Mouse (Mus musculus) thymus, adult 2 months (tissue): Measurements from ENCODE around the gene Timm8a2. TPM values are rescaled to one million over a fixed set of nuclear protein-coding genes. Genes with fewer than 3 reads are reported as not detected.

ENCODE experiments used
- DNase-seq: peaks from one replicate; pipeline ENCODE4 v3.0.0; 2021
- H3K27ac ChIP-seq: fragments of 200-500 bp; 2 replicates; pipeline ENCODE4 v1.5.1; 2012; ENCODE audit warnings: low read length, control low read depth; ENCODE audit not compliant: control insufficient read depth, insufficient read depth
- H3K27me3 ChIP-seq: fragments of 200-500 bp; 2 replicates; pipeline ENCODE4 v1.6.1; 2012; ENCODE audit warnings: mild to moderate bottlenecking, low read length, moderate library complexity, mixed read lengths; ENCODE audit not compliant: control insufficient read depth, insufficient read depth
- H3K36me3 ChIP-seq: fragments of 200-500 bp; 2 replicates; pipeline ENCODE4 v1.6.1; 2012; ENCODE audit warnings: mild to moderate bottlenecking, low read length, moderate library complexity; ENCODE audit not compliant: control insufficient read depth, insufficient read depth
- H3K4me1 ChIP-seq: fragments of 200-500 bp; replicated peaks from 2 replicates; pipeline ENCODE4 v1.6.1; 2012; ENCODE audit warnings: low read length; ENCODE audit not compliant: control insufficient read depth, insufficient read depth
- H3K4me3 ChIP-seq: fragments of 200-500 bp; 2 replicates; pipeline ENCODE4 v1.5.1; 2012; ENCODE audit warnings: mild to moderate bottlenecking, low read length, control low read depth, moderate library complexity; ENCODE audit not compliant: control insufficient read depth, insufficient read depth
- CTCF ChIP-seq: fragments of 200-500 bp; IDR thresholded peaks from 2 replicates; pipeline ENCODE4 v1.5.1; 2012; ENCODE audit warnings: mild to moderate bottlenecking, control low read depth, low read length, moderate library complexity, borderline replicate concordance; ENCODE audit not compliant: control insufficient read depth, poor library complexity, insufficient read depth; ENCODE audit errors: extremely low read depth
- POLR2A ChIP-seq: fragments of 200-500 bp; IDR thresholded peaks from 2 replicates; pipeline ENCODE4 v1.6.1; 2012; ENCODE audit warnings: mild to moderate bottlenecking, low read length, control low read depth, moderate library complexity; ENCODE audit not compliant: control insufficient read depth, poor library complexity, insufficient read depth; ENCODE audit errors: extremely low read depth
- WGBS: fragments of 180-500 bp; shearing (Covaris S2); methylation state at CpG from one replicate; pipeline ENCODE4 v1.1.7; 2018; 5-methylcytosine and 5-hydroxymethylcytosine counted together
- polyA plus RNA-seq: library from polyadenylated mRNA; depleted of rRNA; stranded (reverse); fragments of >200 nt; gene quantifications from 2 replicates; pipeline ENCODE4 v1.2.3, GENCODE M21; 2012

The Timm8a2 gene
- polyA plus RNA-seq, 1 experiment: 0.38 TPM

DNA sequence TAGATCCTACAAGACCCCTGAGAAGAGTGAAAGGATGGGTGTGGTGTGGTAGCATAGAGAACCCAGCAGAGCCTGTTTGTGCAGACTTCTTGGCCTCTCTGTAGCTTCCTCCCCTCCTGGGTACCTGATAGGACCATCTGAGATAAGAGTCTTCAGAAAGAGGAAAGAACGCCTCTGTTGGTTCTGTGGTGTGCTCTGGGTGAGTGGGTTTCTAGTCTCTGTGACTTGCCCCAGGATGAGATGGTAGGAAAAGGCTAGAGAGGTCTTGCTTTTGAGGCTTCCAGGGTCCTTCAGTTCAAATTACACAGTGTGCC, 39.0 kb upstream of the Timm8a2 start:
- no peak overlapping the region for H3K4me3 ChIP-seq
- H3K4me1 ChIP-seq: peaks cover 50% of the 10 kb centered on the region
- WGBS: 35% methylated on average over 1 of the region's 1 CpGs
- no peak overlapping the region; the same call in 1 of the 2 replicates for H3K27ac ChIP-seq
- DNase-seq: no peak
- H3K36me3 ChIP-seq: 0 out of 2 replicates have a peak, but pooled peaks cover 3% of the 10 kb centered on the region
- H3K27me3 ChIP-seq: no peaks in the 10 kb centered on the region
- TF ChIP-seq CTCF: no peak

DNA sequence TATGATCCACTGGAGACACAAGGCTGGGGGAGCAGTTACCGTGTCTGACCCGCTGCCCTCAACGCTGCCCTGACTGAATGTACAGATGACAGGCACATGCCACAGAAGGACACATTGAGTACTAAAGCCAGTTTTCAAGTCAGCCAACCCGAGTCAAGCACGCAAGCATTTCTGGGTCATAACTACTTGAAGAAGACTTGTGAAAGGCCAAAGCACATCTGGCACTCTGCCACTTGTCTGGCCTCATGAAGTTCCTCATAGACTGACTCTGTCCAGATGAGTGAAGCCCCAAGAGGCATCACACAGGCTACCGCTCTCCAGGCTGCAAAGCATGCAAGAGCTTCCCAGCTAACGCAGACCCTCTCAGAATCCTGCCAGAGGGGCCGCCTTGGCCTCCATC, 37.7 kb upstream of the Timm8a2 start:
- Histone ChIP-seq H3K27ac (no peak overlapping the region), H3K4me1 (peaks cover 54% of the 10 kb centered on the region), H3K27me3 (no peaks in the 10 kb centered on the region), H3K4me3 (no peak overlapping the region), H3K36me3 (0 out of 2 replicates have a peak, but pooled peaks cover 3% of the 10 kb centered on the region)
- TF ChIP-seq POLR2A (no peak), CTCF (no peak)
- WGBS: 96% methylated on average over 8 of the region's 8 CpGs
- DNase-seq: no peak

DNA sequence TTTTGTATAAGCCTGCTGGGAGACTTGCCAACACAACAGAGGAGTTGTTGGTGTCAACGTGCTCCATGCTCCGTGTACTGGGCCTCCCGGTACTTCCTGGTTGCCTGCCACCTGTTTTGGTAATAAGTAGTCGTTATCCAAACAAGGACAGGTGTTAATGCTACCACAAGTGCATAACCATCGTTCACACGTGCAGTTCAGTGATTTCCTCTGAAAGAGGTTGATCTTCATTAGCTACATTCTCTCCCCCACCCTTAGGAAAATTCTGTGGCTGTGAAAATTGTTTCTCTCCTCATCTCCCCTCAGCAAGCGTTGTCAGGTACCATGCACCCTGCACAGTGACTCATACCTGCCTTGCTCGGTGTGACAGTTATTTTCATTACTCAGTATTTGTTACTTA, 35.0 kb upstream of the Timm8a2 start:
- Histone ChIP-seq H3K27me3 (no peaks in the 10 kb centered on the region), H3K4me1 (peaks cover 50% of the 10 kb centered on the region), H3K27ac (peak overlapping the region; percentile 20), H3K4me3 (no peak overlapping the region), H3K36me3 (0 out of 2 replicates have a peak, but pooled peaks cover 2% of the 10 kb centered on the region)
- TF ChIP-seq CTCF (no peak), POLR2A (no peak)
- DNase-seq: no peak
- WGBS: 20% methylated on average over 8 of the region's 8 CpGs

DNA sequence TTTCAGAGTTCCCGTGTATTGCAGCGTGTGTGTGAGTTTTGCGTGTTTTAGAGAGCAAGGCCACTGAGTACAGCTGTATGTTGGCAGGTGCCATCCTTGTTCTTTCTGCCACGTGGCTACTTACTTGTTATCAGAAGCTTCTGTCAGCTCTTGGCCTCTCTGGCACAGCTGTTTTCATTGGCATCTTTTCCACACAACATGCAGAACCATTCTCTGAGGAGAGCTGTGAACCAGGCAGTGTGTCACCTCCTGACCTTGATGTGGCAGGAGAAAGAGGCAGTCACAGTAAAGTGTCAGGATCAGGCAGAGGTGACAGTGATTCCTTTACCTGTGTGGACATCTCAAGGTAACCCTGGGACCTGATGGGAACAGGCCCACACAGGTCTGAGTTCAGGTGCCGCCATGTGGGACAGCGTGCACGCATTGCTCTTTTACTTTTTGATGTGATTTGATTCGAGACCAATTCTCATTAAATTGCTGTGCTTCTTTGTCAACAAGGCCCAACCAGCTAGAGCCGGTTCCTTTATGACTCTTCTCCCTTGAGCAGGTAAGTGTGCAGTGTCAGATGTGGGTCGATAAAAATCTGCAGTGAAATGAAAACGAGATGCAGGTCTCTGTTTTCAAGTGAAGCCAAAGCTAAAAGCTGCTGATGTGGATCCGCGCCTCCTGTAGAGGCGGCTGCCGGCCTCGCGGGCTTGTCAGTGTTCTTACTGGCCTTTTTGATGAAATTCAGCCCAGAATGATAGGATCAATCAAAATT, 33.9 kb upstream of the Timm8a2 start:
- H3K27me3 ChIP-seq: no peaks in the 10 kb centered on the region
- peak overlapping the region; percentile 74 for H3K27ac ChIP-seq
- TF ChIP-seq CTCF (no peak), POLR2A (no peak)
- no peaks in the 10 kb centered on the region for H3K36me3 ChIP-seq
- no peak overlapping the region for H3K4me3 ChIP-seq
- no peak for DNase-seq
- 72% methylated on average over 17 of the region's 17 CpGs for WGBS
- H3K4me1 ChIP-seq: peaks cover 43% of the 10 kb centered on the region

DNA sequence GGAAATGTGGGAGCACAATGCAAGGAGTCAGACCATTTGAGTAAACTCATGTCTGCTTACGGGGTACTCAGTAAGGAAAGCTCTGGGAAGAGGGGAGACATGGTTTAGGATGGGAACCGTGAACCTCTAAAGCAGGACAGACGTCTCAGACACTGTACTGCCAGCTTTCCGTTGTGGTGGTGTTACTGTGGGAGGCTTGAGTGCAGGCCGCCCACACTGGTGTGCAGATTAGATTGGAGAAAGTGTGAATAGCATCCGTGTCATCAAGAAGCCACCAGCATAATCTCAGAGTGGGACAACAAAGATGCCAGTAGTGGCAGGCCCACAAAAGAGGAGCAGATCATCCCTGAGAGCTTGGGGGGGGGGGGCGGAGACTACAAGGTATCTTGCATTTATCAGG, 32.2 kb upstream of the Timm8a2 start:
- Histone ChIP-seq H3K4me3 (no peak overlapping the region), H3K27ac (no peak overlapping the region), H3K27me3 (no peaks in the 10 kb centered on the region), H3K4me1 (peaks cover 43% of the 10 kb centered on the region), H3K36me3 (no peaks in the 10 kb centered on the region)
- no peak for DNase-seq
- TF ChIP-seq CTCF: no peak
- no peak for TF ChIP-seq POLR2A
- WGBS: 90% methylated on average over 7 of the region's 7 CpGs

DNA sequence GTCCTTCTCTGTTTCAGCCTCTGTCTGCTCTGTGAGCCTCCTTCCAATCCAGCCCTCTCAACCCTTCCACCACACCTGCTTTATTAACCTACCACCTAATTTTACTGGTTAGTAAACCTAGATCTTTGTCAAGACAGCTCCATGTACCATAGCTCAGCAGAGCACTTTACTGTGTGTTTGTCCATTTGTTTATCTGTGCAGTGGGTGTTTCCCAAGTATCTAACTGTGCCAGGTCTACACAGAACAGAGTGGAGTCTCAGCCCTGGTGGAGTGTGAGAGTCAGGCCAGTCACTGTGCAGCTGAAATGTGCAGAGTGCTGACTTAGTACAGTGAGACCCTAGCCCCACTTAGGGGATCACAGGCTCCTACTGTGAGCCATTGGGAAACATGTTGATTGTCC, 30.7 kb upstream of the Timm8a2 start:
- DNase-seq: no peak
- H3K4me1 ChIP-seq: peaks cover 41% of the 10 kb centered on the region
- H3K4me3 ChIP-seq: no peak overlapping the region
- TF ChIP-seq POLR2A: no peak
- no peak for TF ChIP-seq CTCF
- H3K27me3 ChIP-seq: no peaks in the 10 kb centered on the region
- no peaks in the 10 kb centered on the region for H3K36me3 ChIP-seq
- H3K27ac ChIP-seq: no peak overlapping the region

DNA sequence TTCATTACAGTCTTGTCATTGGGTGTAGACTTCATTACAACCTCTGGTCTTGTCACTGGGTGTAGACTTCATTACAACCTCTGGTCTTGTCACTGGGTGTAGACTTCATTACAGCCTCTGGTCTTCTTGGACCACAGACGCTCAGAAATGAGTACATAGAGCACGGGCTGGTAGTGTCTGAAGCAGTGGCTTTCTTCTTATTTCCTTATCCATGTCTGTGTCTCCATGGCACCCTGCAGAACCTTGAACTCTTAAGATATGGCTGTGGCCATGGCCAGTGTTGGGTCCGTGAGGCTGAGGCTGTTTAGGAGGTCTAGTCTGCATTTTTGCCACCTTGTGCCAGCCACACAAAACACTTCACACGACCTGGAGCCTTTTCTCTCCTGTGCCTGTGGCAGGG, 26.2 kb upstream of the Timm8a2 start:
- H3K36me3 ChIP-seq: no peaks in the 10 kb centered on the region
- 80% methylated on average over 4 of the region's 4 CpGs for WGBS
- DNase-seq: no peak
- H3K4me1 ChIP-seq: peaks cover 40% of the 10 kb centered on the region
- H3K27me3 ChIP-seq: no peaks in the 10 kb centered on the region
- no peak for TF ChIP-seq POLR2A
- H3K4me3 ChIP-seq: no peak overlapping the region
- no peak overlapping the region for H3K27ac ChIP-seq
